Mouse (Mus musculus): ENCODE data around the gene Adamts18.

The Adamts18 gene

DNA sequence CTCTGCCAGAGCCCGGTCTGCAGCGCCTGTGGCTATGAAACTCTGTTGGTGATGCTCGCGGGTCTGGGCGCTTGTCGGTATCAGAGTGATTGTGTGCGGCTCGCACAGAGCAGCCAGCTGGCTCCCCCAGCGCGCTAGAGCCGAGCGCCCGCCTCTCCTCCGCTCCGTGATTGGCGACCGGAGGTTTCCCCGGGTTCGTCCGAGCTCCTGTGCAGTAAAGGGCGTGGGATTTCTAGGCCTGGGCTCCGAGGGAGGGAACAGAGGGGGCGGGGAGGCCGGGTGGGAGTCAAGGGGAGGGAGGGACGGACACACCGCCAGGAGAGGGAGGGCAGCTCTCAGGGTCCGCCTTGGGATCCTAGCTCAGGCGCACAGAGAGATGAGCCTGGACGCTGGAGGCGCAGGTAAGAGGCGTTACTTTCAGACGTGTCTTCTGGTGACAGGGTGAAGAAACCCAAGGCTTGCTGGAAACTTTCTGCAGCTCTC is at the start of gene Adamts18:
TSS of gene Adamts18 (minus strand) at position 86 of the 483 bp plus-strand sequence.
- no peak for DNase-seq (ENCODE audit: low spot score)

DNA sequence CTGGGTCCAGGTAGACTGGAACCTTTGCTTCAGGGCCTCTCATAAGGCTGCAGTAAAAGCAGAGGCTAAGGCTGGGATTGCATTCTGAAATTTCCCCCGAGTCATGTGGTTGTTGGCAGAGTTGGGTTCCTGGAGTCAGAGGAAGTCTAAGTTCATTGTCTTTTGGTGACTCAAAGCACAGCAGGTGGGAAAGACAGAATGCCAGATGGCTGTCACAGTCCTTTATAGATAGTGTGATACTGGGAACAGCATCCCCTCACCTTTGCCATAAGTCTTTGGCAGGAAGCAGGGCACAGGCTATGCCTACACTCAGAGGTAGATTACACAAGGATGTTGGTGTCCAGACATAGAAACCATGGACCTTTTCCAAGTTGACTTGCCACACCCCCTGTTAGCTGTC is 47.9 kb upstream of the Adamts18 start:
- DNase-seq (ENCODE audit: low spot score), result no peak

GRCm38 (mm10) chr8:113891376-113891775 is 42.8 kb upstream of the Adamts18 start:
- no peak for DNase-seq (ENCODE audit: low spot score)

- no peak for DNase-seq (ENCODE audit: low spot score)
Measured at GRCm38 (mm10) chr8:113886509-113886908, 38.0 kb upstream of the Adamts18 start.

DNA sequence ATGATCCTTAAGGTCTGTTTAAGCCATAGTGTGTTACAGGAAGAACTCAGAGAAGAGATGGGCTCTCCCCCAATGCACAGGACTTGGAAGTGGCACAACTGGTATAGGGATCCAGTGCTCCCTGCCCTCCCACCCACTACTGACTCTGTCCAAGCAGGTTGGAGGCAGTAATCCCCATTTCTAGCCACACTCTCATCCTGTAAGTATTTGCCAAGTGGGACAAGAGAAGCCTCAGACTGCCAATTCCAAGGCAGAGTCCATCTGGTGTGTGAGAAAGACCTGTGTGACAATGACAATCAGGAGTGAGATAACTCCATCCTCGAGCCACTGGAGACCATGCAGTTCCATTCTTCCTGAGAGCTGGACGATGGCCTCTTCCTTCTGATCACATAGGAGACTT is 36.6 kb upstream of the Adamts18 start:
- no peak for DNase-seq (ENCODE audit: low spot score)

DNA sequence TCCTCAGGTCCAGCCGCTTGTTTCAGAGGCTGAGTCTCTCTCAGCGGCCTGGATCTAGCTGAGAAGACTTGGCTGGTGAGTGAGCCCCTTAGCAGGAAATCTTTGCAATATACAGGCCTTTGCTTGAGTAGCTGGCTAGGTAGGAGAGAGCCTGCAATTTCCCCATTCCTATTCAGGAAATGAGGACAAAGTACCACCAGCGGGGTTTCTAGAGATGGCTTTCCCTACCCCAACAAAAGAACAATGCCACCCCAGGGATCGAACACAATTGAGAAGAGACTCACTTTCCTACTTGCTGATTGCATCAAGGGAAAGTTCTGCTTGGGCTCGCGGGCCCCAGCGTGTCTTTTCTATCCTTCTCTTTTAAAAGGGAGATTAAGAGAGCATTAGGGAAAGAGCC is 35.5 kb upstream of the Adamts18 start:
- no peak for DNase-seq (ENCODE audit: low spot score)

GRCm38 (mm10) chr8:113882558-113882957 is 34.0 kb upstream of the Adamts18 start:
- no peak for DNase-seq (ENCODE audit: low spot score)

DNA sequence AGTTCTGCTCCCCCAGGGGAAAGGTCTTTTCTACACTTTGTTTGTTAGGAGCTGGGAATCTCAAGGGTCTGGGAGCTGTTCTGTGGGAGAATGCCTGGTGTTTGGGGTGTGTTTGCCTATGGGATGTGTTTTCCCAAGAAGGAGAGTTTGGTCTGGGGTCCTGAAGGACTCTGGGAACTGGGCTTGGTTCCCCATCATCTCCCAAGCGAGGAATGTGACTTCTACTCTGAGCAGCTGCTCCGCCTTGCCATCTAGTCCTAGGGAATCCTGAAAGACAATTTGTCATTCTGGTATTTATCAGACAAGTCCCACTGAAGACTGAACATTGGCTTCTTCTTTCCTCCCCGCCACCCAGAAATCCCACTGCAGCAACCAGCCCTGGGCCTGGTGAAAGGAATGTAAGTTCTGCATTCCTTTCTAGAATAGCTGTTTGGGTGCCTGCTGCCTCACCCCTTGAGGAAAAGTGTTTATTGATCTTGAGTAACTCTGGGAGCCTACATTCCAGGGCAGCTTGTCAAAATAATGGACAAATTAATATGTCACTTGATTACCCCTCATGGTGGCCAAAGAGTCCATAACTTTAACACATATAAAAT is 30.0 kb upstream of the Adamts18 start:
- DNase-seq (ENCODE audit: low spot score), result no peak

GRCm38 (mm10) chr8:113873446-113874120 is 25.0 kb upstream of the Adamts18 start:
- DNase-seq (ENCODE audit: low spot score), result no peak

DNA sequence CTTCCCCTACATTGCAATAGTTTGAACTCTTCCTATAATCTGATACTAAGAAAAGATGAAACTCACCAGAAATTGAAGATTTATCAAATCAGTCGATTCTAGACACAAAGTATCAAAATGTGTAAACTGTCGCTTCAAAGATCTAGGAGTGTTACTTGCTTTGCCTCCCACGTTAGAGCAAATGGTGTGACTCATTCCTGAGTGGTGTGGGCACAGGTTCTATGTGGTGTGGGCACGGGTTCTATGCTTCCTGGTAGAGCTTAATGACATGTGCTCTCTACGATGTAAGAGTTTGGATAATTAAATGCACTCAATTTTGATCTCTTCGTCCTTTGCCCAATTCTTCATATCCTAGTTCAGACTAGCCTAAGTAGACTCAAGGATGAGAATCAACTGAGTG is 23.9 kb upstream of the Adamts18 start:
- no peak for DNase-seq (ENCODE audit: low spot score)

GRCm38 (mm10) chr8:113866530-113866929 is 18.0 kb upstream of the Adamts18 start:
- DNase-seq (ENCODE audit: low spot score), result no peak

DNA sequence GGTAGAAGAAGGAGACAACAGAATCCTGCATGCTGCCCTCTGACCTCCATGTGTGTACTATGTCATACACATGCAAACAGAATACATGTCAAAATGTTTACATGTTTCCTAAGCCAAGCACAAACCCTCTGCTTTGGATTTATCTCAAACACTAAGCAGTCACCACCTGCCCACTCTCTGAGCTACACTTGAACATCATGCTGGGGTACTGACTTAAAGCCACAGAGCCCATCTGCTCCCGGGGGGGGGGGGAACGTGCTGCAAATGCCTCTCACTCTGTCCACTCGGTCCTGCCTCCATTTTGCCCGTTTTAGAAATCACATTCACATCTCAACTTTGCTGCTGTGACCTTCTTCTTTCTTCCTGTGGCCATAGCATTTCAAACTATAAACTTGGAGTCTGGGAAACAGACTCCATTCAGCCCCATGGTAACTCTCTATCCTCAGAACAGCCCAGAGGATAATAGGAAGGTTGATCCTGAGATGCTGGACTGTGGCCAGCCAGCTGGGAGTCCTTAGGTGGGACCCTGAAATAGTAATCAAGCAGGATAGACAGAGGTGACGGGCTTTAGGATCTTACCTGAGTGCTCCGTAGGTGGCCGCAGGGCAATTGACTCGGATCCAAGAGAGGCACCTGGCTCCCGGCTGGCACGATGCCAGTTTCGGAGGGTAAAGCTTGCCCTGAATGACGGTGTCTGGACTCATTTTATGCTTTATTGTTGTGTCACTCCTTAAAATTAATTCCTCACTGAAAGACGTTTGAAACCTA is 17.0 kb upstream of the Adamts18 start:
- DNase-seq (ENCODE audit: low spot score), result no peak

DNA sequence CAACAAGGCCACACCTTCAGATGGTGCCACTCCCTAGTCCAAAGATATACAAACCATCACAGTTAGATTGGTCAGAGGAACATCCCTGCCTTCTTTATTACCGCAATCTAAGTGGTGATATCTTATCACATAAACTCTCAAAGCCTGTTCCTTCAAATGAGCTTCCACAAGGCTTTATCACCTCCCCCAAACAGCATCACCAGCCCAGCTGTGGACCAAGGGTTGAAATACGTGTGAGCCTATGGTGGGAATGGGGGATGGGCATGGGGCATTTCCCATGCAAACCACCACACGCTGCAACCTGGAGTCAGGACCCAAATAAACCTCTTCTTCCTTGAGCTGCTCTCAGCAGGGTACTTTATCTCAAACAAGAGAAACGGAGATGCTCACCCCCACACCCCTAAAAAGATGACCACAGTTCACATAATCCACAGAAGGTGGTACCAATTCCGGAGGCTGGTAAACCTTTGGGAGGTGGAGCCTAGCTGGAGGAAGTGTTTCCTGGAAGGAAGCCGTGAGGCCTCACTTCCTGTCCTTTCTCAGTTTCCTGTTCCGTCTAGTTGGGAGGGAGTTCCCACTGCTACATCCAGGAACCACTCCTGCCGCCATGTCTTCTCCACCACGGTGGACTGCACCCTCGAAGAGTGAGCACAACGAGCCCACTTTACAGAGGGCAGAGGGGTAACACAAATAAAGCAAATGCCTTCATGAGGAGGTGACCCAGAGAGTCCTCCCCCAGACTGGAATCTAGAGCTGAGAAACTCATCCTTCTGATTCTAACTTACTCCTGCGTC is 11.5 kb upstream of the Adamts18 start:
- DNase-seq (ENCODE audit: low spot score), result no peak

- no peak for DNase-seq (ENCODE audit: low spot score)
Measured at GRCm38 (mm10) chr8:113858801-113859200, 10.3 kb upstream of the Adamts18 start.

DNA sequence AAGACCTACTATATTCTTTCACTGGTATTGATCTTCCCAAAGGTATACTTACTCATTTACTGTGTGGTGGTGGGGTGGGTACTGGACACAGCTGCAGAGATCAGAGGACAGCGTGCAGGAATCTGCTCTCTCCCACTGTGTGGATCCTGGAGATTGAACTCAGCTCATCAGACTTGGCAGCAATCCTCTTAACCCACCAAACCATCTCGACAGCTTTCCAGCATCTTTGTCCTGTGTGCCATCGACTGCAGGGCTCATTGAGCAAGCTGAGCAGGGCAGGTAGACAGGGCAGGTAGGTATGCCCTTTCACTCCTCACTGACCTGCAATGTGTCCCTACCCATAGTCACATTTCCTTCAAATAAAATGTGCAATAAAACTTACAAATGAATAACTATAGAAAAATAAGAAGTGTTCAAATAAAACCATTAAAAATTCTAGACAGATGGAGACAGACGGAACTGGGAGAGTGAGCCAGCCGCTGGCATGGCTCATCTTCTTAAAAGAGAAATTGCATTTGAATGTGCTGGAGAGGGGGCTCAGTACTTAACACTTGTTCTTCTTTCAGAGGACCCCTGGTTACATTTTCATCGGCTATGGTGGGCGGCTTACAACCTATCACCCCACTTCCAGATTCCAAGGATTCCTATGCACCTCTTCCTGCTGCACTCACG is 6.2 kb upstream of the Adamts18 start:
- DNase-seq (ENCODE audit: low spot score), result no peak

- DNase-seq (ENCODE audit: low spot score), result no peak
Measured at GRCm38 (mm10) chr8:113853714-113854113, 5.2 kb upstream of the Adamts18 start.

GRCm38 (mm10) chr8:113851655-113852054 is 3.1 kb upstream of the Adamts18 start:
- no peak for DNase-seq (ENCODE audit: low spot score)

DNA sequence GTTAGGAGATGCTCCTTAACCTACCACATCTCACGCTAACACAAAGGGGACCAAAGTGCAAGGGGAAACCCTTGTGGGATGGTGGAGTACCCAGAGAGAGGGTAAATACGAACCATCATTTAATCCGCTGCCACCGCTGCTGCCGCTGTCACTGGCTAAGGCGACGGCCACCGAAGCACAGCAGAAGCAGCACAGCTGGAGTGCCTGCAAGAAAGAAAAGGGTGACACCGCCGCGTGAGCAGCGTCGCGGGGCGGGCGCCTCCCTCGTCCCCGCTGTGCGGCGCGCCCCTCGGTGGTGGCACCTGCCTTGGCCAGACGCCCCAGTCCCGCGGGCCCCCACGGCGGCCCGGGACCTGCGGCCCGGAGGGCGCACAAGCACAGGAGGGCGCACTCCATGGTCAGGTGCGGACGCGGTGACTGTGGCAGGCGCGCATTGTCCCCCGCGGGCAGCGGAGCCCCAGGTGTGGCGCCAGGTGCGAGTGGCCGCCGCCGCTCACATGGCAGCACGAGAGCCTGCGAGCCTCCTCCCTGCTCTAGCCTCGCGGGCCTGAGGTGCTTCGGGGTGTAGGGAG is 371 bp downstream of the Adamts18 start:
- no peak for DNase-seq (ENCODE audit: low spot score)

DNA sequence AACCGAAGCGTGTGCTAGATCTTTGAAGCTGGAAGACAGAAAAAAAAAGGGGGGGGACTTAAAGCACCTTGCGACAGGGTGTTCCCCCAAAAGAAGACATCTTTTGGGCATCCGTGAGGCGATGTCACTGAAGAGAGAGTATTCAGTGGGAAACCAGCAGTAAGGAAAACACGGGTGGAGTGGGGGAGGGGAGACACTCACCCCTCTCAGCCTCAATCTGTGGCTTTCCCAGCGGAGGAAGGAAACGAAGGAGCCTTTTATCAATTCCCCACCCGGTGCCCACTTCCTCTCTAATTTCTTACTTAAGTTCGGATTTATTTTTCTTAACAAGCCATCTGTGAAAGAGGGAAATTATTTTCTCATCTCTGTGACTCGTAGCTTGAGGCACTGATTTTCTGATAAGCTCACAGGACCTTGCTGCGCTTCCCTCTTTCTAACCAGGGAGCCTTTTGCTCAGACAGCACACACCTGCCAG is 895 bp downstream of the Adamts18 start:
- no peak for DNase-seq (ENCODE audit: low spot score)

DNA sequence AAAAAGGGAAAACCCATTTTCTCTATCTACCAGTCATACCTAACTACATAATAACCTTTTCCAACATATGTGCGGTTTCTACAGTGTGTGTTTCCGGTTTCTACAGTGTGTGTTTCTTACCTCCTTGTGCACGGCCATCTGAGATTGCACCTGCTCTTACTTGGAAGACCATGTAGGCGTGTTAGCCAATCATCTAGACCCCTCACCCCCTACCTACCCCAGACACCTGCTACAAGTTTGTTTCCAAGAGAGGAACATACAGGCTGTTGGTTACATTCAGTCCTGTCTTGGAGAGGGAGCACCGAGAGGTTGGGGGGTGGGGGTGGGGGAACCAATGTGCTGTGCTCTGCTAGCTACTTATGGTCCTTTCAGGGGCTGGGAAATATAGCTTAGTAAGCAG is 1.9 kb downstream of the Adamts18 start:
- DNase-seq (ENCODE audit: low spot score), result no peak

- no peak for DNase-seq (ENCODE audit: low spot score)
Measured at GRCm38 (mm10) chr8:113844801-113845301, 3.7 kb downstream of the Adamts18 start.
